Mouse (Mus musculus) urinary bladder, adult 2 months (tissue): ENCODE results near the gene Ube2c. TPM values are rescaled to one million over a fixed set of nuclear protein-coding genes. Genes with fewer than 3 reads are reported as not detected.
A peak's percentile ranks its signal among the peaks of the same experiment; 100 is the strongest.

ENCODE experiments used
- DNase-seq: peaks from one replicate; pipeline ENCODE4 v3.0.0; 2022; ENCODE audit warnings: low spot score
- polyA plus RNA-seq: library from polyadenylated mRNA; depleted of rRNA; stranded (reverse); fragments of >200 nt; gene quantifications from 2 replicates; pipeline ENCODE4 v1.2.3, GENCODE M21; 2012; rRNA removed

Ube2c gene
- polyA plus RNA-seq, 1 experiment = 7.9 TPM

DNA sequence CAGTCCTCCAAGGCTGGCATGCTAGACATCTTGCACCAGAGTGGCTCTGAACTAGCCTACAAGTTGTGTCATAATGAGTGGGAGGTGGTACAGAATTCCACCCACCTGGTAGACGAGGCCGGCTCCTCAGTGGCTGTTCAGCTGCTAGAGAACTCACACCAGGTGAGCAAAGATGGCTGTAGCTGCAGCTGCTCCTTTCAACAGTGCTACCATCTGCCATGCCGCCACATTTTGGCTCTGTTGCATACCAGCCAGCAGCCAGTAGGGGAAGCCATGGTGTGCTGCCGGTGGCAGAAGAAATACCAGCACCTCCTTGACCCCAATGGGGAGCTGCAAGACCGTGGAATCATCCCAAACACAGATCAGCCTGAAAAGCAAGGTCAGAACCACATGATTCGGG lies 51.4 kb downstream of the Ube2c start:
- DNase-seq = no peak

DNA sequence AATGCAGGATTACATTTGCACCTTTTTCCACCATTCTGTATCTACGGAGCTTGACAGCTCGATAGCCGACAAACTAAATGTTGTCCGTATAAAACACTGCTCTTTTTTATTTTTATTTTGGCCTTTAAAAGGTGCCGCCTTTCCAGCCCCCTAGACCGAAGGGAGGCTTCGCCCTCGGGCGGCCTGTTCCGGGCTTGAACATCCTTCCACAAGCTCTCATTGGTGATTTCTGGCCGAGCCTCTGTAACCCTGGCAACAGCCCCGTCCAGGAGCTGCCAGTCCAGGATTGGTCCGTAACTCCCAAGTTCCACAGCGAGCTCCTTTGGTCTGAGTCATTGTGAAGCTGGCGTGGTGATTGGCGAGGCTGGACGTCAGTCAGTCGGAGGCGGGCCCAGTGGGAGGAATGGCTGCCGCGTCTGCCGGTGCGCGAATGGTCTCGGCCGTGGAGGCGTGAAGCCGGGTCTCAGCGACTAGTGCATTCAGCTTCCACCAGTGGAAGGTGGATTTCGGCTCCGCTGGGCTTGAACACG lies 53.0 kb downstream of the Ube2c start, which contains the start of gene Zswim1:
TSS of gene Zswim1 (plus strand) at position 51 of the 530 bp plus-strand sequence.
- DNase-seq = peak; percentile 99

DNA sequence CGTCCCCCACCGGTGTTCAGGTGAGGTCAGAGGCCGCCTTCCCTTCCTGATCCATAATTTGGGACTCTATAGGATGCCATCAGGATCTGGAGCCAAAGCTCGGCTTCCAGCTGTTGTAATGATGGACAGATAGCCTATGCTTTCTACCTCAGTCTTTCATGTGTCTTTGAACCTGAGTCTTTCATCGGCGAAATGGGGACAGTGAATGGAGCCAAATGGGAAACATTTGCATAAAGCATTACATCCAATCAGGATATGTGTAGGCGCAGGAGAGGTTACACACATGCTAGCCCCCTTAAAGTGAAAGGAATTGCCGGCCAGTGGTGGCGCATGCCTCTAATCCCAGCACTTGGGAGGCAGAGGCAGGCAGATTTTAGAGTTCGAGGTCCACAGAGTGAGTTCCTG lies 53.5 kb downstream of the Ube2c start:
- no peak for DNase-seq

DNA sequence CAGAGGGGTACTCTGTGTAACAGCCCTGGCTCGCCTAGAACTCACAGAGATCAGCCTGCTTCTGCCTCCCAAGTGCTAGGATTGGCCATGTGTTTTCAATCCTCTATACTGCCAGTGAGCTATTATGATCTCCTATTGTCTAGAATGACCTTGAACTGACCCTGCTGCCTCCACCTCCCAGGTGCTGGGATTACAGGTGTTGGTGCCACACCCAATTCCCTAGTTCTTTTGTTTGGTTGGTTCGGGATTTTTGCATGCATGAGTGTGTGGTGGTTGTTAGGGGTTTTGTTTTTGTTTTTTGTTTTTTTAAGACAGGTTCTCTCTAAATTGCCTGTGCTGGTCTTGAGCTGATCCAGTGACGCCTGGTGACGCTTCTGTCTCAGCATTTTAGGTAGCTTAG lies 54.3 kb downstream of the Ube2c start:
- DNase-seq = no peak

DNA sequence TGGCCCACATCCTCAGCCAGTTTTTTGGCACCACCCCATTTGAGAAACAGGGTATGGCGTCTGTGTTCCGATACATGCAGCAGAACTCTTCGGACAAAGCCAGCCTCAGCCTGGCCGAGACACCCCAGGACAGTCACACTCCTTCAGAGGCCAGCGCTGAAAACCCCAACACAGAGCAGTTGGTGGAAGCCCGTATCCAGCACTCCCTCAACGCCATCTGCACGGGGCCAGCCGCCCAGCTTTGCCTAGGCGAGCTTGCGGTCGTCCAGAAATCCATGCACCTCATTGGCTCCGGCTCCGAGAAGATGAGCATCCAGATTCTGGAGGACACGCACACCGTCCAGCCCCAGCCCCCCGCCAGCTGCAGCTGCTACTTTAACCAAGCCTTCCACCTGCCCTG lies 55.8 kb downstream of the Ube2c start:
- DNase-seq = no peak

DNA sequence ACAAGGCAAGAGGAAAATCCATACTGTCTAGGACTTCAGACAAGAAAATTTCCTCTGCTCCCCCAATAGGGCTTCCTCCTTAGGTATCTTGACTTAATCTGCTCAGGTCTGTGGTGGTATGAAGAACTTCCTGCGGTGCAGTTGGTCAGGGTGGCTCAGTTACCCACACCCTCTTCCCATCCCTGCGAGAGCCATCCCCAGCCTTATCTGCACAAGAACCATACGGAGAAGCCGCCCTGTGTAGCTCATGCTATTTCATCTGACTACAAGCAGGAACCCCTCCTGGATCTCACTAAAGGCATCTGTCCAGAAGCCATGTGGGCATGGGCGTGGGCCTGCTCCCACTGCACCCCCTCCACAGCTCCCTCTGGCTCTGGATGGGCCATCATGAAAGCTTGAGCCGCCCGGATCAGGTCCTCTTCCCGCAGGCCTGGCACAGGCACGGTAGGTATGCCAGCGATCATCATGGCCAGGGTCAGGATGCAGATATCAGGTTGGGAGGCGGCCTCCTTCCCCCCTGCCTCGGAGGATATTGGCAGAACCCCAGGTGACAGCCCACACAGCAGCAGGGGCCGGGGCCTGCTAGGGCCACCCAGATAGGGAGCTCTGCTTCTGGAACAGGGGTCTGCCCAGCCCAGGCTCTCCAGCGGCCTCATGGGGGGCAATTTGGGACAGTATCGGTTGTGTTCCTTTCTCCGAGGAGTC lies 57.6 kb downstream of the Ube2c start:
- DNase-seq = no peak

Other genes with a start within 250 kb of the Ube2c start
- 775 and 802 TPM in 2 replicates for gene Wfdc2, start 207.5 kb upstream of the Ube2c start, polyA plus RNA-seq
- gene Spint3, start 196.4 kb upstream of the Ube2c start, polyA plus RNA-seq = 0.14 and 0.31 TPM in 2 replicates
- gene Wfdc6a, start 184.5 kb upstream of the Ube2c start, polyA plus RNA-seq = 1.3 and 2.0 TPM in 2 replicates
- not detected in 2 replicates for gene Eppin, start 176.3 kb upstream of the Ube2c start, polyA plus RNA-seq
- gene Wfdc6b, start 156.4 kb upstream of the Ube2c start, polyA plus RNA-seq = not detected in 2 replicates
- gene Wfdc8, start 156.3 kb upstream of the Ube2c start, polyA plus RNA-seq = not detected in 2 replicates
- gene Wfdc16, start 131.1 kb upstream of the Ube2c start, polyA plus RNA-seq = not detected in 2 replicates
- gene Wfdc10, start 113.9 kb upstream of the Ube2c start, polyA plus RNA-seq = 4.9 and 7.1 TPM in 2 replicates
- gene Wfdc9, start 113.3 kb upstream of the Ube2c start, polyA plus RNA-seq = not detected in 2 replicates
- not detected in 2 replicates for gene Wfdc11, start 95.8 kb upstream of the Ube2c start, polyA plus RNA-seq
- gene Wfdc13, start 84.8 kb upstream of the Ube2c start, polyA plus RNA-seq = 1.1 and 1.2 TPM in 2 replicates
- gene Spint4, start 71.4 kb upstream of the Ube2c start, polyA plus RNA-seq = not detected in 2 replicates
- not detected in 2 replicates for gene Spint5, start 54.6 kb upstream of the Ube2c start, polyA plus RNA-seq
- gene Wfdc3, start 24.0 kb upstream of the Ube2c start, polyA plus RNA-seq = 0.81 and 0.96 TPM in 2 replicates
- 36.1 and 36.7 TPM in 2 replicates for gene Dnttip1, start 23.9 kb upstream of the Ube2c start, polyA plus RNA-seq
- gene Tnnc2, start 10.1 kb downstream of the Ube2c start, polyA plus RNA-seq = 21.9 and 26.7 TPM in 2 replicates
- 24.4 and 29.0 TPM in 2 replicates for gene Snx21, start 15.9 kb downstream of the Ube2c start, polyA plus RNA-seq
- 37.5 and 45.7 TPM in 2 replicates for gene Acot8, start 35.0 kb downstream of the Ube2c start, polyA plus RNA-seq
- gene Zswim3, start 35.2 kb downstream of the Ube2c start, polyA plus RNA-seq = 5.3 and 6.2 TPM in 2 replicates
- 5.4 and 8.1 TPM in 2 replicates for gene Zswim1, start 52.8 kb downstream of the Ube2c start, polyA plus RNA-seq
- gene Spata25, start 58.6 kb downstream of the Ube2c start, polyA plus RNA-seq = 0.13 TPM in 1 of 2 replicates, not detected in the other
- 200 and 235 TPM in 2 replicates for gene Ctsa, start 63.0 kb downstream of the Ube2c start, polyA plus RNA-seq
- gene Neurl2, start 63.6 kb downstream of the Ube2c start, polyA plus RNA-seq = 12.5 and 15.3 TPM in 2 replicates
- 247 and 252 TPM in 2 replicates for gene Pltp, start 87.8 kb downstream of the Ube2c start, polyA plus RNA-seq
- gene Pcif1, start 109.4 kb downstream of the Ube2c start, polyA plus RNA-seq = 27.8 and 29.4 TPM in 2 replicates
- gene Zfp335, start 141.9 kb downstream of the Ube2c start, polyA plus RNA-seq = 15.6 and 16.3 TPM in 2 replicates
- 13.0 and 13.5 TPM in 2 replicates for gene Mmp9, start 170.9 kb downstream of the Ube2c start, polyA plus RNA-seq
- gene Slc12a5, start 190.9 kb downstream of the Ube2c start, polyA plus RNA-seq = 1.0 and 1.2 TPM in 2 replicates